Mouse (Mus musculus) large intestine, adult 2 months (tissue): ENCODE data around the gene Trem3. TPM values are rescaled to one million over a fixed set of nuclear protein-coding genes. Genes with fewer than 3 reads are reported as not detected.

Experiments
- DNase-seq: peaks from one replicate; pipeline ENCODE4 v3.0.0-alpha.2; 2012; ENCODE audit warnings: low read depth, low spot score
- WGBS: fragments of 180-500 bp; shearing (Covaris S2); methylation state at CpG from one replicate; pipeline ENCODE4 v1.1.7; 2018; 5-methylcytosine and 5-hydroxymethylcytosine counted together
- polyA plus RNA-seq: library from polyadenylated mRNA; depleted of rRNA; stranded (reverse); fragments of >200 nt; gene quantifications from 2 replicates; pipeline ENCODE4 v1.2.3, GENCODE M21; 2012

The Trem3 gene
- polyA plus RNA-seq, 1 experiment, result 0.11 TPM

DNA sequence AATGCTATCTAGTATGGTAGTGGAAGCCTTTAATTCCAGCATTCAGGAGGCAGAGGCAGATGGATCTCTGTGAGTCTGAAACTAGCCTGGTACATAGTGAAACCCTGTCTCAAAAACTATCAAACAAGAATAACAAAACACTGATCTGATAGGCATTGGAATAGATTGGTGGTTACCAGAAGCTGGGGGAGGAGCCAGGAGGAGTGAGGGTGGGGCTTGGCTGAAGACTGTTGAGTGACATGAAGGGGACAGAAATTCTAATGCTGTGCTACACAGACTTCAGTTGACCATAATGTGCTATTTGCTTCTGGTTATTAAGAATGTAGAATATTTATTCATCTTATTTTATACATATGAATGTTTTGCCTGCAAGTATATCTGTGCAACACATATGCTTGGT is 20.7 kb downstream of the Trem3 start:
- no peak for DNase-seq

DNA sequence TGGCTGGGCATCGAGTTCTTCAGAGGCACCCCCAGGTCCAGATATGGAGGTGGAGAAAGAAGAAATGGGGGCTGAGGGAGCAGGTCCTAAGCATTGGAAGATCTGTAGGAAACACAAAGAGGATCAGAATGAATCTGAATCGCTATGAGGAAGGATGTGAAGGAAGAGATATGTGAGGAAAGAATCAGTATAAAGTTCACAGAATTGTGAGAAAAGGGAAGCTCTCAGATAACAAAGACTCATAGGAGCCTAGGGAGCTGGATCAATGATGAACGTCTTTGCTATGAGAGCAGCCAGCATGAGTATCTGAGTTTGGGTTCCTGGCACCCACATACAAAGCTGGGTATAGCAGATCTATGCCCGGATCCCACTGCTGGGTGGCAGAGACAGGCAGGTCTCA is 22.3 kb downstream of the Trem3 start:
- 79% methylated on average over 4 of the region's 4 CpGs for WGBS

DNA sequence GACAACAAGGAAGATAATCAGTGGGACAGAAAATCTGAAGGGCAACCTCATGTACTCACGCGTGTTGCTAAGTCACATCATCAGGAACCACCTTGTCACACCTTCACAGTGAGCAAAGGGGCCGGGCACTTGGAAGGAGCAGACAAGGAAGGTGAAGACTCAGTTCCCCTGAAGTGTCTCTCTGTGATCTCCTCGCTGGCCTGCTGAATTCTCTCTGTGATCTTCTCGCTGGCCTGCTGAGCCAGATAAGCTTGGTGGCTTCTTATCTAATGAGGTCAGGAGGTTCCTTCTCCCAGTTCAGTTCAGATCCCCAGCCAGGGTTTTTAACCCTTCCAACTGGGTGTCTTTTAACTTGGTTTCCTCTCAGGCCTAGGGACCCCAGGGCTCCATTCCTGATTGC is 24.6 kb downstream of the Trem3 start:
- no peak for DNase-seq
- 73% methylated on average over 5 of the region's 5 CpGs for WGBS

More for the DNA sequence above, 22.3 kb downstream of the Trem3 start:
- no peak for DNase-seq

DNA sequence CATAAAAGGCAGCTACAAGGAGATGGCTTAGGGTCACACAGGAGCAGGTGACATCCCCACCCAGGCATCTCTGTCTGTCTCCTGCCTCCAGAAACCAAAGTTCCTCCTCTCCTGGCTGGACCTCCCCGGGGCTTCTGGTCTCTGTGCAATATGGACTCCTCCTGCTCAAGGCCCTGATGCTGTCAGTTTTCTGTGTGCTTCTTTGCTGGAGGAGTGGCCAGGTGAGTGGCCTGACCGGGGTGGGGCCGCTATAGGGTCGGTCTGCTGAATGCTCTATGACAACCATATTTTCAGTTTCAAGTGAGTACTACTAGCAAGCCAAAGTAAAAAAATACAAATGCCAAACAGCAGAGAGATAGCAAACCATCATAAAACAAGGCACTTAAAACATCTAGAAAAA is 25.0 kb downstream of the Trem3 start:
- DNase-seq, result no peak
- WGBS, result 48% methylated on average over 4 of the region's 4 CpGs

DNA sequence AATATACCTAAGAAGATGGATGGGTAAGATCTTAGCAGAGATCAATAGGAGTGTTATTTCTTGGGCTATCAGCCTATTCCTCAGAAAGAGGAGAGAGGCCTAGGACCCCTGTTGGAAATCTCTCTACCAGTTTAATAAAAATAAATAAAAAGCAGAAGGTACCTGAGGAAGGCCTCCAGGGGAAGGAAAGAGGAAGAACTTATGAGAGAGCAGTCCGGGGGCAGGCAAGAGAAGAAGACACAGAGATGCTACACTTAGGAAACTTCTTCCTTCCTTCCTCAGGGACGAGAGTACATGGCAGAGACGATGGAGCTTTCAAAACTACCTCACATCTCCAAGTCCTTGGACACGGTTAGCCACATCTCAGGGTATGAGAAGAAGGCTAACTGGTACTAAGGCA is 26.5 kb downstream of the Trem3 start:
- WGBS, result 74% methylated on average over 4 of the region's 4 CpGs
- DNase-seq, result no peak

DNA sequence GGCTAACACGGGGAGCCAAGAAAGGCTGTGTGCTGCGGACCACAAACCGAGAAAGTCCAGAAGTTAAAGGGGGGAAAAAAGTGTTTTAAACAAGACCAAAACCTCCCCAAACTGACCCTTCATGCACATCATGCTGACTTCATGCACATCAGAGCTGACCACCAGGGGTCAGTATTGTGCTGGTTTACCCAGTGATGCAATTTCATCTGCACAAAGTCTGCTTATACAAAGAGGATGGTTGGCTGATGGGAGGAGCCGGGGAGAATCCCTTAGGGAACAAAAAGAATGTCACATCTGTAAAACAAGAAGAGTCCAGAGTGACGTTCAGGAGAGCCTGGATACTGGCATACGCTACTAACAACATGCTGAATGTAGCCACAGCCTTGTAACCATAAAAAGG is 27.3 kb downstream of the Trem3 start:
- WGBS, result 34% methylated on average over 6 of the region's 6 CpGs
- peak; percentile 33 for DNase-seq

DNA sequence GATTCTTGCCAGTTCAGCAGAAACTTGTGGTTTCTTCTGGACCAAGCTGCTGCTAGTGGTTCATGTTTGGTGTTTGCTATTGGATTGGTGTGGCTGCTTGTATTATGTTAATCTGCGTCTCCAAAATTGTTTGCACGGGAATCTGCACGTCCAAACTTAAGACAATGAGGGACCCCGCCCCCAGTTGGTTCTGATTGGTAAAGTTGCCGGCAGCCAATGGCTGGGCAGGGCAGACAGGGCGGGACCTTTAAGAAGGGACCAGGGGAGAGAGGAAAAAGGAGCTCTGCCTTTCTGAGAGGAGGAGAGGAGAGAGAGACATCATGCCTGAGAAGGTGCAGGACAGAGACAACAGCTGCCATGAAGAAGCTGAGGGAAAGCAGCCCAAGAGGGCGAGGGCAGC is 28.2 kb downstream of the Trem3 start:
- no peak for DNase-seq
- 51% methylated on average over 7 of the region's 7 CpGs for WGBS

DNA sequence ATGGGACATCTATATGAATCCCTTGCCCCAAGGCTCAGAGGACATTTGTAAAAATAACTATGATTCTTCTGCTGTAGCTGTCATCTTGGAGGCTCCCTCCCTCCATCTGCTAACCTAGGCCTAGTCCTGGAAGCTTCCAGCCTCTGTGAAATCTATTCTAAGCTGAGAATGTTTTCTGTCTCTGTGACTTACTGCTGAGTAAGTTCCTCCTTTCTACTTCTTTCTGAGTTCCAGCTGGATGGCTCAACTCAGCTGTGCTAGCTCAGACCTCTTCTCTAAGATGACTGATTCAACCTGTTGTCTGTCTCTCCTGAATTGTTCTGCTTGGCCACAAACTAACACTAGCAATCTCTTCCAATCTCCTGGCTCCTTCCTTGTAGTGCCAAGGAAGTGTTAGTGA is 30.8 kb downstream of the Trem3 start:
- DNase-seq, result no peak

DNA sequence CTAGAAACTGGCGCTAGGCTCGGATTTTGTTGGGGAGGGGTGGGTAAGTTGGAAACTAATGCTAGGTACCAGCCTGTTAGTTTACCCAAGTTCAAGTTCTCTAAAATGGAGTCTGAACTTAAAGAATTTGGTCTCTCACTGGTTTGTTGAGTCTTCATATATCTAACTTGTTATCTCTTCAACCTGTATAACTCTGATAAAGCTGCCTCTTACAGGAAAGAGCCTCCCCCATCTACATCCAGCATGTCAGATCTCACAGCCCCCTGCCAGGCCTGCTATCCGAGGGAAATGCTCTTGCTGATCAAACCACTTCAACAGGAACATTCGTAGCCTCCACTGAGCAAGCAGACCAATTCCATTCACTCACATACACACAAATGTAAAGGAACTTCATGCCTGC is 31.4 kb downstream of the Trem3 start:
- 82% methylated on average over 4 of the region's 4 CpGs for WGBS
- no peak for DNase-seq

DNA sequence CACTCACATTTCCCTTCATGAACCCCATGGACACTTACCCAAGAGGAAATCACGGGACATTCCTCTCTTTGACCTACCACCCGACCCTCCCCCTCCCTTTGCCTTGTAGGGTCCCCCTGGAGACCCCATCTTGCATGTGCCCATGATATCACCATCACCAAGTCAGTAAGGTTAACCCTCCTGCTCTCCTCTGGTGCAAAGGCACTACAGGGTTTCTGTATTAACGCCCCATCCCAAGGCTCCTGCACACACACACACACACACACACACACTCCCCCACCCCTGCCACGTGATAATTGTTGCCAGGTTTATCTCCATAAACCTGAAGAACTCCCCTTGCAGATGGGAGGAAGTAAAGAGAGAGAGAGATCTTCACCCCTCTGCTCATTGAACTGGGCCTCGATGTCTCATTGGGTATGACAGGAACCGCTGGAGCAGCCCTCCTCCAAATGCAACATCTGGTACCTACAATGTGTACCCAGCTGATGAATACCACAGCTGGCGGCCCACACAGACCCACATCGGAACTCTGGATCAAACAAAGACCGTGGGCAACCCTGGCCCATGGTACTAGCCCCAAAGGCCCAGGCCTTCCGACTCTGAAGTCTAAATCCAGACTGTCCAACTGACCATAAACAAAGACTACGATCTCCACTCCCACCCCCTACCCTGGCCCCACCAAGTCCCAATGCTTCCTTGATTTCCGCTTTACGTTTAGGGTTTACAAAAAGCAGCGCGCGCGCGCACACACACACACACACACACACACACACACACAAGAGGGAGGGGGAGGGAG is 33.6 kb downstream of the Trem3 start:
- DNase-seq, result no peak
- 32% methylated on average over 18 of the region's 18 CpGs for WGBS

DNA sequence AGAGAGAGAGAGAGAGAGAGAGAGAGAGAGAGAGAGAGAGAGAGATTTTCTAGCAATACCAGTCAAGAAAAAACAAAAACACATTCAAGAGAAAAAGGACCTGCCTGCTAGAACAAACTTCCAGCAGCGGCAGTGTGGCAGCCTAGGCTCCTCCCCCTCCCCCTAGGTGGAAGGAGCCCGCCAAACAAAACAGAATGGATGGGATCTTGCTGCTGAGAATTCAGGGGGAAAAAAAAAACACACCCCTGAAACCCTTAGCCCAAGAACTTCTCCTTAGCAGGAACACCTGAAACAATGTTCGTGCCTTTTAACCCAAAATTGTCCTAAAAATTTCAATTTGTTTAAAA is 34.1 kb downstream of the Trem3 start:
- 10% methylated on average over 3 of the region's 3 CpGs for WGBS
- DNase-seq, result no peak

DNA sequence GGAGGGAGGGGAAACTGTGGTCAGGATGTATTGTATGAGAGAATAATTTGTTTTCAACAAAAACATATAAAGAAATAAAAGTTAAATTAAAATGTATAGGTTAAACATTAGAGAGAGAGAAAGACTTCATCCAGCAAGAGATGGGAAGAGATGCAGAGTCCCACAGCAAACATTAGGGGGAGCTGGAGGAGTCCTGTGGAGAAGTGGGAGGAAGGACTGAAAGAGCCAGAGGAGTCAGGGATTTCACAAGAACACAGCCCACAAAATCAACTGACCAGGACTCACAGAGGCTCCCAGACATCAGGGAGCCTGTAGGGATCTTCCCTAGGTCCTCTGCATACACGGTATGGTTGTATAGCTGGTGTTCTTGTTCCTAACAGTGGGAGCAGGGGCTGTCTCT is 39.2 kb downstream of the Trem3 start:
- 62% methylated on average over 1 of the region's 1 CpGs for WGBS
- no peak for DNase-seq

DNA sequence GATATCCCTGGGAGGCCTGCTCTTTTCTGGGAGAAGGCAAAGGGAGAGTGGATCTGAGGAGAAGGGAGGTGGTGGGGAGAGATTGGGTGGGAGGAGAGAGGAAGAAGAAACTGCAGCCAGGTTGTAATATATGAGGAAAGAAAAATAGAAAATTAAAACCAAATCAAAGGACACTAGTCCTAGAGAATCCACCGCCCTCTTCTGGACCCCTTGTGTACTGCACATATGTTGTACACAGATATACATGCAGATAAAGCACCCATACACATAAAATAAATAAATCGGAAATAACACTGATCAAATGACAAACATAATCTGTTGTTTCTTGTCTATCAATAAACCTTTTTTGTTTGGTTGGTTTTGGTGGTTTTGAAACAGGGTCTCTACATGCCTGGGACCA is 39.7 kb downstream of the Trem3 start:
- DNase-seq, result no peak
- WGBS, result 63% methylated on average over 2 of the region's 2 CpGs

DNA sequence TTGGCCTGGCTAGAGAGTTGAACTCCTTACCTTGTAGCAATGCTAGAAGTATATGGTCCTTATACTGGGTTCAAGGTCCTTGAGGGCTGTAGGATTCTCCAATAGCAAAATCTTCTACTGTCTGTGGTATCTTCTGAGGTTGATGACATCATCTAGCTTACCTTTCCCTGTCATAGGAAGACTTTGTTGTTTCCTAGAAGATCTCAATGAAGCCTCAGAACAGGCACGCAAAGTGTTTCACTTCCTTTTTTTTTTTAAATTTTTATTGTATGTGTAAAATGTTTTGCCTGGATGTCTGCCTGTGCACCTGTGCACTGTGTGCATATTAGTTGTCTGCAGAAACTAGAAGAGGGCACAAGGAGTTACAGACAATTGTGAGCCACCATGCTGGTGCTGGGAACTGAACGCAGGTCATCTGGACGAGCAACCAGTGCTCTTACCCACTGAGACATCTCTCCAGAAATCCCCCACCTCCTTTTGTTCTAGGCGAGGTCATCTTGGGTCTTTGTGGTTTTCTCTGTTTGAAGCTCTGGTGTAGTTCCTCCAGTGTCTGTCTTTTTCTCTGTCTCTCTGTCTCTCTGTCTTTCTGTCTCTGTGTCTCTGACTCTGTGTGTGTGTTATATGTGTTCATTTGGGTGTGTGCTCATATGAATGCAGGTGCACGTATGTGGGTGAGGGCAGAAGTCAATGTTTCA is 46.1 kb downstream of the Trem3 start:
- 69% methylated on average over 5 of the region's 5 CpGs for WGBS
- DNase-seq, result no peak

DNA sequence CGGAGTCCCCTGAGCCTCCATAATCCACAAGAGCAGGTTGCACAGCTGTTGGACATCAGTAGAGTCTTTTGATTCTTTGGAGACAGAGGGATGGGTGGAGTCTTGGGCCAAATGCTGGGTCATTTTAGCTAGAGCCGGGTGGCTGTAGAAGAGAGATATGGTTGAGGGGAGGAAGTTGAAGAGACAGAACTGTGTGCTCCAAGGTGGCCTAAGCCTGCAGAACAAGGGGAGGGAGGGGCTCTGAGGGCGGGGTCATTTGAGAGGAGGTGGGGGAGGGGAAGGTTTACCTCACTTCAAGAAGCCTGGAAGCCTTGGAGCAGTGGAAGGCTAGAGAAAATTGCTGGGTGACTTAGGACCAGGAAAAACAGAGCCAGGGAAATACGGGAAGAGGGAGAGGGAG is 51.6 kb downstream of the Trem3 start, which contains the start of gene Treml2:
Gene Treml2 (plus strand): TSS at position 296 of the 400 bp plus-strand sequence.
- no peak for DNase-seq
- WGBS, result 19% methylated on average over 3 of the region's 4 CpGs

DNA sequence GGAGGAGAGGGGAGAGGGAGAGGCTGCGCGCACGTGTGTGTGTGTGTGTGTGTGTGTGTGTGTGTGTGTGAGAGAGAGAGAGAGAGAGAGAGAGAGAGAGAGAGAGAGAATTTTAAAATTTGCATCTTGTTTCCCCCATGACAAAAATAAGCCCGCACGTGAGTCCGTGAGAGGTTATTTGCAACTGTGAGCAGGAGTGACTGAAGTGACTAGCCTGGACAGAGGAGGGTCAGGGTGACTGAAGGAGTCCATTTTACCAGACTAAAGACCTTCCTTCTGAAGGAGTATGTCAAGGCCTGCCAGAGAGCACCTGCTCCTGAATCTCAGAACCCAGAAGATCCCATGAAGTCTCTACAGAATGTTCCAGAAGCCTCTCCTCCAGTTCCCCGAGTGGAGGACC is 52.2 kb downstream of the Trem3 start:
- DNase-seq, result no peak
- 46% methylated on average over 6 of the region's 7 CpGs for WGBS

DNA sequence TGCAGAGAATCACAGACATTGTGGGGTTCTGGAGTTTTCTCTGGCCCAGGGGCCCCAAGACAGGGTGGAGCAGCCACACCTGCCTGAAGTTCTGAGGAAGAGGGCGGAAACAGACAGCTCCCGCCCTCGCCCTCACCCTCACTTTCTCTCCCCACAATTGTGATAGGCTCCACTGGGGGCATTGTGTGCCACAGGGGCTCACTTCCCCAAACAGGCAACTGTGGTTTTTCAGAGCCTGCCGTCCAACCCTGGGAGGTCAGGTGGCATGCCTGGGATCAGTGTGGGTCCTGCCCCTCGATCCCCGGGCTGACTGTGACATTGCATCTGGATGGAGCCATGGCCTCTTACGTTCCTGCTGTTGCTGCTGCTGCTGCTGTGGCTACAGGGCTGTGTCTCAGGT is 52.6 kb downstream of the Trem3 start:
- WGBS, result 29% methylated on average over 7 of the region's 7 CpGs
- DNase-seq, result no peak

DNA sequence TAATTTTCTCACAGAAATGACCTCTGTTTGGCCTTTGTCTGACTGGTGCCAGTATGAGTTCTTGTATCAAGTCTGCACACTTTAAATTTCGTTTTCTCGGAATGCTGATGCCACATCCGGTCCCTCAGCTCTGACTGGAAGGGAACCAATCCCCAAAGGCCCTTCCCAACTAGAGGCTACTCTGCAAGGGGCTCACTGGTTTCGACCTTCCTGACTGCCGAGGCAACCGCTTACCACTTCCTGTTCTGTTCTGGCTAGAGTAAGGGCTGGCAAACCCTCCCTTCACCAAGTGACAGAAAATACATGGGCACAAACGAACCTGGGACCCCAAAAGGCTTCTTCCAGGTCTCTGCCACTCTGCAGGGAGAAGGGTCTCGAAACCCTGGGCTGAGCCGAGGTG is 53.3 kb downstream of the Trem3 start:
- WGBS, result 73% methylated on average over 9 of the region's 9 CpGs
- no peak for DNase-seq

DNA sequence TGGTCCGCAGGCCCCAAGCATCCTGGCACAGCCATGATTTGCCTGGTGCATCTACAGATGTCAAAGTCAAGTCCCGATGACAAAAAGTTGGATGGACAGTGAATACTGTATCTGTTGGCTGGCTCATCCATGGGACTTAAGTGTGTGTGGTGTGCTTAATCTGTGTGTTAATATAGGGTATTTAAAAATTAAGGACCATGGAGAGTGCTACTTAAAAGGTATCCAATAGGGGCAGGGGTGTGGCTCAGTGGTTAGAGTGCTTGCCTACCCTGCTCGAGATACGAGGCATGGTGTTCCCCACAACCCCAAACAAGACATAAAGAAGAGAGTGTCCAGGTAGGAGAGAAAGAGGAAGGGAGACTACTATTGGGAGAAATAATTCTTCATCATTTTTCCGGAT is 54.2 kb downstream of the Trem3 start:
- no peak for DNase-seq
- 81% methylated on average over 5 of the region's 5 CpGs for WGBS
